In the genomic region with DNA sequence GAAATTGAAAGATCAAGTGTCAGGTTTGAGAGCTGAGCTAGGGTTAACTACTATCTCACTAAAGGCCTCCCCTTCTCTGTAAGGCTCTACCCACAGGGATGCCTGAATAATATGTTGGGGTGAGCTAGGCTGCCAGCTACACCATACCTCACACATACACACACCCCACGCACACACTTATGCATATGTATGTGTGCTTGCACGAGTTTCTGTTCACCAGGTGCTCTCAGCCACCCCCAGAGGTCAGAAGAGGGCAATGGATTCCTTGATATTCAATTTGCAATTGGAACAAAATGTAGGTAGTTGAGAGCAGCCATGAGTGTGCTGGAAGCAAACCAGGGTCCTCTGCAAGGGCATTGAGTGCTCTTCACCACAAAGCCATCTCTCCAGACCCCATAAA, we compare ENCODE assay signal across 28 mouse cellular contexts. TPM values are rescaled to one million over a fixed set of nuclear protein-coding genes. Genes with fewer than 3 reads are reported as not detected.
"Had no signal": no experiment of that assay in that cellular context is flagged by ENCODE, and none has a peak within 500 bp of the region (broad histone marks: within the 10 kb centered on the region; RNA-seq: fewer than 3 reads in every experiment).

No protein-coding gene starts in this region.

- H3K27me3 ChIP-seq: heart, embryonic 13.5 days; heart, embryonic 15.5 days; hindbrain, embryonic 13.5 days; hindbrain, embryonic 15.5 days; intestine, embryonic 15.5 days; kidney, embryonic 15.5 days; limb, embryonic 13.5 days; limb, embryonic 15.5 days; liver, embryonic 12.5 days had no signal

- DNase-seq: gastrocnemius, postnatal 14 days; gastrocnemius, postnatal 36 days; heart, adult 18-20 months; heart, postnatal 14 days; heart, postnatal 36 days; kidney, adult 11 months; kidney, adult 2 months; kidney, adult 9 months; kidney, postnatal 14 days; kidney, postnatal 36 days; layer of hippocampus, adult 9-11 months; layer of hippocampus, postnatal 36 days; left cerebral cortex, postnatal 4 days had no signal

- ATAC-seq: hindbrain, postnatal 0 days; intestine, embryonic 15.5 days; liver, embryonic 12.5 days had no signal

- H3K4me1 ChIP-seq: heart, embryonic 13.5 days; heart, embryonic 15.5 days; hindbrain, embryonic 13.5 days; hindbrain, embryonic 15.5 days; intestine, embryonic 15.5 days; kidney, embryonic 15.5 days; liver, embryonic 12.5 days had no signal

- H3K4me3 ChIP-seq: heart, embryonic 13.5 days; heart, embryonic 15.5 days; hindbrain, embryonic 13.5 days; hindbrain, embryonic 15.5 days; intestine, embryonic 15.5 days; kidney, embryonic 15.5 days; limb, embryonic 13.5 days; limb, embryonic 15.5 days; liver, embryonic 12.5 days had no signal

- H3K9me3 ChIP-seq: heart, embryonic 13.5 days; heart, embryonic 15.5 days; hindbrain, embryonic 13.5 days; hindbrain, embryonic 15.5 days; intestine, embryonic 15.5 days; kidney, embryonic 15.5 days; limb, embryonic 13.5 days; limb, embryonic 15.5 days; liver, embryonic 12.5 days had no signal

- H3K9ac ChIP-seq: heart, embryonic 13.5 days; heart, embryonic 15.5 days; hindbrain, embryonic 13.5 days; hindbrain, embryonic 15.5 days; intestine, embryonic 15.5 days; kidney, embryonic 15.5 days; limb, embryonic 13.5 days; limb, embryonic 15.5 days; liver, embryonic 12.5 days; liver, embryonic 14.5 days had no signal

- H3K27ac ChIP-seq: heart, embryonic 13.5 days; heart, embryonic 15.5 days; hindbrain, embryonic 13.5 days; hindbrain, embryonic 15.5 days; hindbrain, postnatal 0 days; intestine, embryonic 15.5 days; kidney, embryonic 15.5 days; kidney, postnatal 0 days; limb, embryonic 13.5 days; limb, embryonic 15.5 days; liver, embryonic 12.5 days; liver, embryonic 14.5 days had no signal

- H3K36me3 ChIP-seq: intestine, embryonic 15.5 days; kidney, embryonic 15.5 days; limb, embryonic 13.5 days; limb, embryonic 15.5 days; liver, embryonic 12.5 days had no signal

- H3K4me2 ChIP-seq: heart, embryonic 11.5 days; heart, embryonic 13.5 days; heart, embryonic 15.5 days; hindbrain, embryonic 13.5 days; hindbrain, embryonic 15.5 days; intestine, embryonic 15.5 days; kidney, embryonic 15.5 days; limb, embryonic 13.5 days; limb, embryonic 15.5 days; liver, embryonic 12.5 days had no signal

RNA-seq across cellular contexts. Expression of a gene that starts 20.6 kb away (rescaled TPM):
- total RNA-seq: hematopoietic stem cell, adult 5-6 weeks; liver, adult 2 months had no signal
- polyA plus RNA-seq: liver, adult 2 months had no signal
